Mouse (Mus musculus): ENCODE results near the gene Mgst3.
A peak's percentile ranks its signal among the peaks of the same experiment; 100 is the strongest.
"Not testable (repeated sequence)": the region's sequence is repeated elsewhere in the genome, so short reads cannot be mapped to it uniquely, and the experiment has no call there.

Gene Mgst3

GRCm38 (mm10) chr1:167360268-167360667 is 33.4 kb downstream of the Mgst3 start:
- DNase-seq (ENCODE audit: extremely low spot score) = no peak

DNA sequence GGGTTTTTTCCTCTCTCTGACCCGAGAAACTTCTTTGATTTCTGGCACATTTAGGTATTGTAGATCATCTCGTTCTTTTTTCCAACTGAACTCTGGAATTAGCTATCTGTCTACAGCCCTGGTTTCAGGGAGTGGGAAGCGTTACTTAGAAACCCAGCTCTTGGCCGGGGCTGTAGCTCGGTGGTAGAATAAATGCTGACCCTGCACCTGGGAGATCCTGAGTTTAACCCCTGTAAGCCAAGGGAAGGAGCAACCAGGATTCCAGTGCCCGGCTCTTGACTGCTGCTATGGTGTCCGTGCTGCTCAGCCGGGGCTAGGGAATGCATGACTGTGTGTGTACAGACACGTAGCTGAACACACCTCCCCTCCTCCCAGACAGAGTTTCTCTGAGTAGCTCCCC is 34.9 kb downstream of the Mgst3 start:
- no peak for DNase-seq (ENCODE audit: extremely low spot score)

DNA sequence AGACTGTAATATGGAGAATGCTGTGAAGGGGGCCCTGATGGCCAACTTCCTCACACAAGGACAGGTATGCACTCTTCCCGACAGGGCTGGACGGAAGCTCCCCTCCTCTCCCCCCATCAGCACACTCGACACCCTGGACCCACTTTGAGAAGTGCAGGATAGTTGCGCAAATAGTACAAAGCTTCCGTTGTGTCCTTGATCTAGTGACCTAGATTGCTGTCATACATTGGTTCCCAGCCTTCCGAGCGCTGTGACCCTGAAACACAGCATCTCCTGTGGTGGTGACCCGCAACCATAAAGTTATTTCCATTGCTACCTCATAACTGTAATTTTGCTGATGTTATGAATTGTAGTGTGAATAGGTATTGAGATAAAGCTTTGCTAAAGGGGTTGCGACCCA is 36.3 kb downstream of the Mgst3 start:
- no peak for DNase-seq (ENCODE audit: extremely low spot score)

- no peak for DNase-seq (ENCODE audit: extremely low spot score)
These were observed 41.2 kb downstream of the Mgst3 start for GRCm38 (mm10) chr1:167352403-167352802.

DNA sequence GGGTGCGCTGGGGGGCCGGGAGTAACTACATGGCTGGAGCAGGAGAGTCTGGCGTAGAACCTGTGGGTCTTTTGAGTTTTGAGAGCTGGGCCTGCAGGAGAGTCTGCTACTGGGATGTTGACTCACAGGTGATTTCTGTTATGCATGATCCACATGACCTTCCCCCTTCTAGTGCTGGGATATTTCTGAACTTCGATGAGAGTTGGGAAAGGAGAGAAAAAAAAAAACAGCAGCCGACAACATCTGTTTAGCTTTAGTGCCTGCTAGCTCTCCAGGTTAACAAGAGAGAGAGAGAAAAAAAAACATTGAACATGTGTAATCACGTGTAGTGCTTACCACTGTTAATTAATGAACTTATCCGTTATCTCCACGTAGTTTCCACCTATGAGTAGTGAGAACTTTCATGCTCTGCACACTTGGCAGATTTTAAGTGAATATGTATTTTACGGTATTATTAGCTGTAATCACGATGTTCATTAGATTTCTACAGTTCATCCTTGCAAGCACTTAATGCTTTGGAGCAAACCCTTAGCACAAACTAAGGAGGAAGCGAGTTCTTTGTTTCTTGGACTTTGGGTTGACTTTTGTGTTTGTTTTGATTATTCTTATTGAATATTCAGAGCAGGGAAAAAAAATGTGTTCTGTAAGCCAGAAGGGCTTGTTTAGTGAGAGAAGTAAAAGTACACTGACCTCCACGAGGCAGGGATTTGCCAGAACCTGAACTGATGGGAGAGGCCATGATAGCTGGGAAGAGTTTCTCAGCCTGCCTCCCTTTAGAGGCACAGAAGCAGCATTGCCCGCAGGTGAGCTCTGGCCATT is 42.8 kb downstream of the Mgst3 start:
- DNase-seq (ENCODE audit: extremely low spot score) = no peak

DNA sequence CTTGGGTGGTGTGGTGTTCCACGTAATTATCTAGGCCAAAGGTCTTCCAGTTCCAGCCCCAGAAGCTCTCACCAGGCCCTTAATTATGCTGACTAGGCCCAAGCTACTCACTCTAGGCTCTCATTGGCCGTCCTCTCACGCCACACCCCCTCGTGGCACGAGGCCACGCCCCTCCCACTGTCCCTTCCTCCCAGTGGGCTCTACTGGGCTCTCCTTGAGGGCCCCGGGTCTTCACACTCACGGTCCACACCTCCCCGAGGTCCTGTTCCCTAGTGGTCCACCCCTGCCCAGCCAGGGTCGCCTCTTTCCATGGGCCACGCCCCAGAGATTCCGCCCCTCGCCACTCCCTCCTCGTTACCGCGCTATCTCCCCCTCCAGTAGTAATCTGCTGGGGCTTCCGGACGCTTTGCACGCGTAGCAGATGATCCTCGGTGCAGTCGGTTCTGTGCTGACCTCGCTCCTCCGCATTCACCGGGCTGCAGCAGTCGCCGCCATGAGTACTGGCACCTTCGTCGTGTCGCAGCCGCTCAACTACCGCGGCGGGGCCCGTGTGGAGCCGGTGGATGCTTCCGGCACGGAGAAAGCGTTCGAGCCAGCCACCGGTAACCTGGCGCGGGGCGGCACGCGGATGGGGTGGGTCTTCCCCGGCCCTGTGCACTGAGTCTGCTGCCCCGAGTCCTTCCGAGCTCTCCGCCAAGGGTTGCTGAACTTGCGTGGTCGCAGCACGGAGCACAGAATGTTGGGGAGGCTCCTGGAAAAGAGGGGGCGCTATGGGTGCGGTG is 43.6 kb downstream of the Mgst3 start, which contains the start of gene Aldh9a1:
TSS of gene Aldh9a1 (plus strand) at position 177 of the 782 bp plus-strand sequence.
- peak; percentile 93 for DNase-seq (ENCODE audit: extremely low spot score)

GRCm38 (mm10) chr1:167349206-167349605 is 44.4 kb downstream of the Mgst3 start:
- DNase-seq (ENCODE audit: extremely low spot score) = not testable (repeated sequence)

GRCm38 (mm10) chr1:167345994-167346520 is 47.6 kb downstream of the Mgst3 start:
- DNase-seq (ENCODE audit: extremely low spot score) = not testable (repeated sequence)

GRCm38 (mm10) chr1:167342831-167343230 is 50.8 kb downstream of the Mgst3 start:
- no peak for DNase-seq (ENCODE audit: extremely low spot score)

GRCm38 (mm10) chr1:167340910-167341528 is 52.6 kb downstream of the Mgst3 start:
- no peak for DNase-seq (ENCODE audit: extremely low spot score)

DNA sequence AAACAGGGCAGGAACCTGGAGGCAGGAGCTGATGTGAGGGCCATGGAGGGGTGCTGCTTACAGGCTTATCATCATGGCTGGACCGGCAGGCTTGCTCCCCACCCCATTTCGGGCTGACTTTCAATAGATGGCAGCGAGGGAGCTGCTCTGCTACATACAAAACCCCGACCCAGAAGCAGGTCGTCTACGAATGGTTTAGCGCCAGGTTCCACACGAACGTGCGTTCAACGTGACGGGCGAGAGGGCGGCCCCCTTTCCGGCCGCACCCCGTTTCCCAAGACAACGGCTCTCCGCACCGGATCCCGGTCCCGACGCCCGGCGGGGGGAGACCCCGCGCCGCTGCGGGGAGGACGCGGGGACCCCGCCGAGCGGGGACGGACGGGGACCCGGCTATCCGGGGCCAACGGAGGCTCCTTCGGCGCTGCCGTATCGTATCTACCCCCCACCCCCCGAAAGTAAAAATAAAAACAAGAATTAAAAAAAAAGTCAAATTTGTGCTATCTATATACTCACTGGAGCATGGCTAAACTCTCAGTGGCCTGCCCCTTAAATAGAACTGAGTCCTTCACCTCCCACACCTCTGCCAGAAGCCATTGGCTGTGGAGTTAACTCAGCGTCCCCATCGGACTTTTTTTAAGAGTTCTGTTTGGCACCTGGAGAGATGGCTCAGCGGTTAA is 53.4 kb downstream of the Mgst3 start:
- DNase-seq (ENCODE audit: extremely low spot score) = peak; percentile 27

DNA sequence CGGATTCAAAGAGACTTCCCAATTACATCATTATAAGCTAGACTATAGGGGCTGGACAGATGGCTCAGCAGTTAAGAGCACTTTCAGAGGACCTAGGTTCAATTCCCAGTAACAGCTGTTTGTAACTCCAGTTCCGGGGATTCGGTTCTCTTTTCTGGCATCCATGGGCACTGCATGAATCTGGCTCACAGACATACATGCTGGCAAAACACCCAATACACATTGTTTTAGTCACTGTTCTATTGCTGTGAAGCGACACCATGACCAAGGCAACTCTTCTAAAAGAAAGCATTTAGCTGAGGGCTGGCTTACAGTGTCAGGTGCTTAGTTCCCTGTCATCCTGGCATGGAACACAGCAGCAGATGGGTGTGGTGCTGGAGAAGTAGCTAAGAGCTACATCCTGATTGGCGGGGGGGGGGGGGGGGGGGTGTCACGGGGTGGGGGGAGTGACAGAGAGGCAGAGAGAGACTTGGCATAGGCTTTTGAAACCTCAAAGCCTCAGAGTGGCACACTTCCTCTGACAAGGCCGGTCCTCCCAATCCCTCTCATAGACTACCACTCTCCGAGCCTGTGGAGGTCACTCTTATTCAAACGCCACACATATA is 54.4 kb downstream of the Mgst3 start:
- DNase-seq (ENCODE audit: extremely low spot score) = no peak

DNA sequence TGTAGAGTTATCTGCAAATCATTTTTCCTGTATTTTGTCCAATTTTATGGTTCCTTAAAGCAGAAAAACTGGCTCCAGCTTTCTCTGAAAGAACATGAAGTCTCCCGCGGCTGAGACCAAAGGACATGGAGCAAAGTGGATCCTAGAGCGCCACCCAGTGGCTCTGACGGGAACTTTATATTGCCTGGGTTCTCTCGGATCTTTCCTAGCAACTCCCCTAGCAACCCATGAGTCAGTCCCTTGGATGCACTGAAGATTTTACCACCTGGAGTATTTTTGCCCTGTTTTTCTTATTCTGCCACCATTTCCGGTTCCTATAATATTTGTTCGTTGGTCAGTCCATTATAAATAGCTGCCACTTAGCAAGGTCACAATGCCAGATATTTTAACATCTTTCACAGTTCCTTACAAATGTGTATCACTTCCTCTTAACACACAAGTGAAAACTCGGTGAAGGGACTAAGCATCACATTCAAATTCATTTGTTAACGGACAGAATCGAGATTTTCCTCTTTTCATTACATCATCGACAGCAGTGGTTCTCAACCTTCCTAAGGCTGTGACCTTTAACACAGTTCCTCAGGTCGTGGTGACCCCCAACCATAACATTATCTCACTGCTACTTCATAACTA is 56.1 kb downstream of the Mgst3 start:
- DNase-seq (ENCODE audit: extremely low spot score) = peak; percentile 85

DNA sequence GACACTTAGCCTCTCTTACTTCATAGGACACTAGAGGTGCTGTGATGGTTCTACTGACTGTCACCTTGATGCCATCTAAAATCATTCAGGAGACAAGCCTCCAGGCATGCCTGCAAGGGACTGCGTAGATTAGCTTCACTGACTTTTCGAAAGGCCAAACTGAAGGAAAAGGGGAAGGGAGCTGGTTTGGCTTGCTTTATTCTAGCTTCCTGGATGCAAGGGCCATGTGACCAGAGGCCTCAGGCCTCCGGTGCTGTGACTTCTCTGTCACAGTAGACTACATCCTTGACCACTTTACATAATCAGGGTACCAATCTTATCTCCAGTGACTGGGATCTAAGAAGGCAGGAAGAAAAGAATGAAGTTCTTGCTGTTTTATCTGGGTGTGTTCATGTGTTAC is 57.2 kb downstream of the Mgst3 start:
- no peak for DNase-seq (ENCODE audit: extremely low spot score)

DNA sequence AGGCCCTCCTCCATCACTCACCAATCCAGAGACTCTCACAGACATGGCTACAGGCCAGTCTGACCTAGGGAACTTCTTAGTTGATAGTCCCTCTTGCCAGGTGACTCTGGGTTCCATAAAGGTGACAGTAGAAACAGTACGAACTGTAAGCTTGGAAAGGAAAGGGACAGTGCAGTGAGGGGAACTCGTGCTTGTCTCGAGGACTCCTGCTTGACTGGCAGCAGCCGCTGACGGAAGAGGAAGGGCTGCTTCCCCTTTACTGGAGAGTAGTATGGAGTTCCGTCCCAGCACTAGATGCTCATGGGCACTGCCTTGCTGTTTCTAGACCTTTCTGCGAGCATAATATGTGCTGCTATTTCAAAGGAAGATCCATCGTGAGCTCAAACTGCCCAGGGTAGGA is 62.5 kb downstream of the Mgst3 start:
- DNase-seq (ENCODE audit: extremely low spot score) = no peak

DNA sequence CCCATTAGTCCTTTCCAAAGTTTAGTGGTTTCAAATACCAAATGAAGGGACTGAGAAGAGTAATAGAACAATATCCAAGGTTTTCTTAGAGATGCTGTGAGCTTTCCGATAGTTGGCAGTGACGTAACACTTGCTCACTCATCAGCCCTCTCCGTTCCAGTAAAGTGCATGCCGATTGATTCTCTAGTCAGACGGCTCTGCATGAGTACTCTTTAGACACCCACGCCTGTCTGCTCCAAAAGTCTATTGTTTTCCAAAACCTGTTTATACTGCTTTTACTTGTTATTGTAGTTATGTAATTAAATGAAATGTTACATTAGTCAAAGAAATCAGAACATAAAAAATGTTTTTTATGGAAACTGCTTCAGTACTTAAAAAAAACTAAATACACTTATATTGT is 64.9 kb downstream of the Mgst3 start:
- DNase-seq (ENCODE audit: extremely low spot score) = no peak

Data from embryo, embryonic 9.5 days (tissue).